In the genomic region with DNA sequence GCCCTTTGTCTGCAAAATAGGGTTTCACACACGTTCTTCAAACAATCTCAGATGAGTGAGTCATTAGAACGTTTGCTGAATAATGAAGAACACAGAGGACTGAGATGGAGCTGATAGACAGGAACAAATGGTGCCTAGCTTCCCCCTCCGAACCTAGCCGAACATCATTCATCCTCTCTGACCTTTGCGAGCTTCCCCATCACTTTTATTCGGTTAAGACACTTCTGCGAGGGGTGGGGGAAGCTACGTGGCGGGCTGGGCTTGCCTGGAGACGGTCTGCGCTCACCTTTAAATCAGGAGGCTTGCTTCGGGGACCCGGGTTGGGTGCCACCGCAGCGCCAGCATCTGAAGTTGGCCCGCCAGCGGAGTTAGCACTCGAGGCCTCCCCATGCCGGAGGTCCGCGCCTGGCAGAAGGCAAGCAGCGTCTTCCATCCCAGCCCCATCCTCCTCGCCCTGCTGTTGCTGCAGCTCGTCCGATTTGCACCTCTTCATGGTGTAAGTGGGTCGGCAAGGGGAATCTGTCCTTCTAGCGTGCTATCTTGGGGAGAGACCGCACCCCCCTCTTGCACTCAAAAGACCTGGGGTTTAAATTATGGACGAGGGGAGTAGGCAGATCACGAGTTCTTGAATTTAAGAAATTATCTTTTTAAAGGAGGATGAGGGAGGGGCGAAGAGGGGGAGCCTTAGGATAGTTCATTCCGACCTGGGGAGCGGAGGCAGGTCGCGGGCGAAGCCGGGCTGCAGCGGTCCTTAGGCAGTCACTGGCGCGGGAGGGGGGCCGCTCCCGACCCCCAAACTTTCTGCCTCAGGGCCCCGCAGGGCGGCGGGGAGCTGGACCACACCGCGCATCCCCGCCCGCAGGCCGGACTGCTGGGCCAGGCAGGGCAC, we compare ENCODE assay signal across 8 mouse cellular contexts. TPM values are rescaled to one million over a fixed set of nuclear protein-coding genes. Genes with fewer than 3 reads are reported as not detected.
DNase-seq lines count a peak whose midpoint lies in the region; ATAC-seq lines count a peak whose summit lies in the region.

A gene (minus strand): TSS at position 591 of the 889 bp plus-strand sequence.

- DNase-seq in thymus, postnatal 14 days = peak; percentile 36
- DNase-seq in thymus, postnatal 0 days (ENCODE audit: low spot score) = no peak
- DNase-seq in cerebellum, adult 8-10 months = peak; percentile 65
- DNase-seq in forelimb bud, embryonic 11.5 days (ENCODE audit: low read depth, low spot score) = peak; percentile 17
- DNase-seq in hindbrain, embryonic 14.5 days (ENCODE audit: low spot score) = peak; percentile 48
- DNase-seq in neural tube, embryonic 11.5 days (ENCODE audit: low spot score) = peak; percentile 73
- DNase-seq in ovary, postnatal 10 days (ENCODE audit: low spot score) = no peak

- WGBS in hindbrain, embryonic 14.5 days = under 1% methylated on average over 49 of the region's 50 CpGs
- under 1% methylated on average over 50 of the region's 50 CpGs for WGBS in limb, embryonic 15.5 days
- WGBS in neural tube, embryonic 11.5 days = under 1% methylated on average over 50 of the region's 50 CpGs

- H3K4me1 ChIP-seq in hindbrain, embryonic 14.5 days (replicated peaks; ENCODE audit: control insufficient read depth, insufficient read depth, low read length) = peaks cover 36% of the 10 kb centered on the region
- peaks cover 41% of the 10 kb centered on the region for H3K4me1 ChIP-seq in limb, embryonic 15.5 days
- peaks cover 26% of the 10 kb centered on the region for H3K4me1 ChIP-seq in neural tube, embryonic 11.5 days (ENCODE audit: control insufficient read depth, insufficient read depth, low read length)

- no peaks in the 10 kb centered on the region for H3K9me3 ChIP-seq in hindbrain, embryonic 14.5 days (ENCODE audit: control insufficient read depth, low read length)
- H3K9me3 ChIP-seq in limb, embryonic 15.5 days = no peaks in the 10 kb centered on the region
- H3K9me3 ChIP-seq in neural tube, embryonic 11.5 days (ENCODE audit: control insufficient read depth, low read length) = no peaks in the 10 kb centered on the region

- peak within 1 kb of the TSS; percentile 92 for H3K27ac ChIP-seq in hindbrain, embryonic 14.5 days
- H3K27ac ChIP-seq in limb, embryonic 15.5 days = peak within 1 kb of the TSS; percentile 89
- H3K27ac ChIP-seq in neural tube, embryonic 11.5 days (ENCODE audit: low read depth, low read length) = peak within 1 kb of the TSS; percentile 83

- ATAC-seq in hindbrain, embryonic 14.5 days (ENCODE audit: low FRiP score) = peak; percentile 34
- peak; percentile 36; the same call in 1 of the 2 replicates for ATAC-seq in limb, embryonic 15.5 days (ENCODE audit: insufficient number of reproducible peaks, low FRiP score, low TSS enrichment, low read depth)
- peak; percentile 5 for ATAC-seq in neural tube, embryonic 11.5 days (ENCODE audit: insufficient read depth, low FRiP score, low TSS enrichment)

- H3K4me3 ChIP-seq in hindbrain, embryonic 14.5 days (replicated peaks; ENCODE audit: low read length) = peak within 1 kb of the TSS; percentile 89
- H3K4me3 ChIP-seq in limb, embryonic 15.5 days = peak within 1 kb of the TSS; percentile 79
- peak within 1 kb of the TSS; percentile 82 for H3K4me3 ChIP-seq in neural tube, embryonic 11.5 days (ENCODE audit: low read depth, low read length)

- peak within 1 kb of the TSS; percentile 96 for H3K9ac ChIP-seq in hindbrain, embryonic 14.5 days
- H3K9ac ChIP-seq in limb, embryonic 15.5 days = peak within 1 kb of the TSS; percentile 87
- peak within 1 kb of the TSS; percentile 93 for H3K9ac ChIP-seq in neural tube, embryonic 11.5 days (ENCODE audit: low read length)

- H3K36me3 ChIP-seq in hindbrain, embryonic 14.5 days (replicated peaks; ENCODE audit: control insufficient read depth, insufficient read depth) = no peaks in the 10 kb centered on the region
- no peaks in the 10 kb centered on the region for H3K36me3 ChIP-seq in limb, embryonic 15.5 days
- no peaks in the 10 kb centered on the region for H3K36me3 ChIP-seq in neural tube, embryonic 11.5 days (ENCODE audit: control insufficient read depth, insufficient read depth, low read length)

- H3K4me2 ChIP-seq in hindbrain, embryonic 14.5 days (replicated peaks) = peak within 1 kb of the TSS; percentile 93
- peak within 1 kb of the TSS; percentile 88 for H3K4me2 ChIP-seq in limb, embryonic 15.5 days
- peak within 1 kb of the TSS; percentile 87 for H3K4me2 ChIP-seq in neural tube, embryonic 11.5 days (ENCODE audit: low read depth)

- no peaks in the 10 kb centered on the region for H3K27me3 ChIP-seq in hindbrain, embryonic 14.5 days (ENCODE audit: control insufficient read depth, insufficient read depth, low read length)
- H3K27me3 ChIP-seq in limb, embryonic 15.5 days = no peaks in the 10 kb centered on the region
- H3K27me3 ChIP-seq in neural tube, embryonic 11.5 days (ENCODE audit: control insufficient read depth, insufficient read depth, low read length) = no peaks in the 10 kb centered on the region

RNA-seq across cellular contexts. Expression of the gene that starts here (rescaled TPM):
- polyA plus RNA-seq in thymus, postnatal 0 days (2015; fragmentation: Nextera tagmentation; extraction: Ambion mirVana) = 0.74 and 0.86 TPM in 2 replicates
- polyA plus RNA-seq in hindbrain, embryonic 14.5 days (2014; fragmentation: Nextera tagmentation; extraction: Ambion mirVana) = 31.0 and 33.9 TPM in 2 replicates
- polyA plus RNA-seq in limb, embryonic 15.5 days (2015; fragmentation: Nextera tagmentation; extraction: Ambion mirVana) = 7.3 and 9.9 TPM in 2 replicates
- 14.5 and 15.9 TPM in 2 replicates for polyA plus RNA-seq in neural tube, embryonic 11.5 days (2014; fragmentation: Nextera tagmentation; extraction: Ambion mirVana)

Comparison
In these comparisons a context has a peak if more than half of its experiments do, and no peak if none do; other contexts are left out.
1. DNase-seq: peak in thymus, postnatal 14 days (single experiment), cerebellum, adult 8-10 months (single experiment), forelimb bud, embryonic 11.5 days (single experiment), hindbrain, embryonic 14.5 days (single experiment) and neural tube, embryonic 11.5 days (single experiment); none in thymus, postnatal 0 days (single experiment) and ovary, postnatal 10 days (single experiment).
2. Peak in every context shown above with its lines, with median percentiles within 50 percentile points of each other: ATAC-seq, H3K27ac ChIP-seq, H3K4me2 ChIP-seq, H3K4me3 ChIP-seq and H3K9ac ChIP-seq.